Mouse (Mus musculus) ES-Bruce4 (cell line): ENCODE measurements around the gene Fgfrl1. TPM values are rescaled to one million over a fixed set of nuclear protein-coding genes. Genes with fewer than 3 reads are reported as not detected.
"Not testable (repeated sequence)": the region's sequence is repeated elsewhere in the genome, so short reads cannot be mapped to it uniquely, and the experiment has no call there.

Experiments
- H3K27ac ChIP-seq: 2 replicates; pipeline ENCODE4 v1.5.1; 2012; ENCODE audit warnings: low read length, inconsistent platforms; ENCODE audit not compliant: insufficient read depth
- H3K27me3 ChIP-seq: 2 replicates; pipeline ENCODE4 v1.6.1; 2012; ENCODE audit warnings: mild to moderate bottlenecking, low read length, inconsistent platforms; ENCODE audit not compliant: control insufficient read depth, poor library complexity, insufficient read depth, severe bottlenecking
- H3K36me3 ChIP-seq: 2 replicates; pipeline ENCODE4 v1.6.1; 2012; ENCODE audit warnings: inconsistent platforms, mild to moderate bottlenecking, low read length, moderate library complexity; ENCODE audit not compliant: control insufficient read depth, poor library complexity, insufficient read depth, severe bottlenecking
- H3K4me1 ChIP-seq: one replicate; pipeline ENCODE4 v1.8.1; 2011; ENCODE audit warnings: low read length; ENCODE audit not compliant: control insufficient read depth, insufficient read depth
- H3K4me3 ChIP-seq: 2 replicates; pipeline ENCODE4 v1.5.1; 2011; ENCODE audit warnings: low read depth, mild to moderate bottlenecking, low read length
- H3K9ac ChIP-seq: 2 replicates; pipeline ENCODE4 v1.6.1; 2012; ENCODE audit warnings: low read depth, mild to moderate bottlenecking, inconsistent platforms; ENCODE audit not compliant: poor library complexity, severe bottlenecking
- H3K9me3 ChIP-seq: replicated peaks from 2 replicates; pipeline ENCODE4 v1.6.1; 2012; ENCODE audit warnings: mild to moderate bottlenecking, low read length, inconsistent platforms; ENCODE audit not compliant: control insufficient read depth, poor library complexity, insufficient read depth, severe bottlenecking
- CTCF ChIP-seq: IDR thresholded peaks from one replicate; pipeline ENCODE4 v1.8.1; 2011; ENCODE audit warnings: low read depth, low read length
- EP300 ChIP-seq: IDR thresholded peaks from 2 replicates; pipeline ENCODE4 v1.6.1; 2011; ENCODE audit warnings: low read depth, low read length; ENCODE audit not compliant: insufficient read depth
- POLR2A ChIP-seq: IDR thresholded peaks from one replicate; pipeline ENCODE4 v1.8.1; 2011; ENCODE audit warnings: low read length; ENCODE audit not compliant: insufficient read depth
- polyA plus RNA-seq: library from polyadenylated mRNA; stranded (reverse); fragments of >200 nt; gene quantifications from 2 replicates; pipeline ENCODE4 v1.2.4, GENCODE M21; 2011; ENCODE audit warnings: low read depth; ENCODE audit not compliant: missing spikeins, insufficient read depth, insufficient read length

Gene Fgfrl1
- polyA plus RNA-seq, 1 experiment, result 8.9 TPM

- Histone ChIP-seq H3K27ac (no peak overlapping the region), H3K27me3 (no peaks in the 10 kb centered on the region), H3K36me3 (no peaks in the 10 kb centered on the region), H3K4me1 (no peaks in the 10 kb centered on the region), H3K9me3 (no peaks in the 10 kb centered on the region), H3K9ac (no peak overlapping the region), H3K4me3 (no peak overlapping the region)
- TF ChIP-seq POLR2A (no peak), EP300 (no peak), CTCF (peak; percentile 4)
Measured at GRCm38 (mm10) chr5:108743856-108744255, 51.7 kb downstream of the Fgfrl1 start.

DNA sequence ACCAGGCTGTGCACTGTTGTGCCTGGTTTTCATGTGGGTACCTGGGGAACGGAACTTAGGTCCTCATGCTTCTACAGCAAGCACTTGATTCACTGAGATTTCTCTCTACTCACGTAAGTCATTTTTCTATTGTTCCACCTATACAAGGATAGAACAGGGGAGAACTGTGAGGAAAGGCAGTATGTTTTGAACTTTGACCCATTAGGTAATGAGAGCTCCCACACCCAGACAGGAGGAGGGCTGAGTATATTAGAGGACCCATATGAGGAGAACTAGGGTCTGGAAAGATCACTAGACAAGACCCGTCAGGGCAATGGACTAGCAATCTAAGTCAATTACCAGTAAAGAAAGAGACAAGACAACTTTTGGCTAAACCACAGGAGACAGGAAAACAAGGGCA is 52.4 kb downstream of the Fgfrl1 start:
- Histone ChIP-seq H3K9me3 (no peaks in the 10 kb centered on the region), H3K4me1 (no peaks in the 10 kb centered on the region), H3K9ac (no peak overlapping the region), H3K4me3 (no peak overlapping the region), H3K27ac (no peak overlapping the region), H3K36me3 (no peaks in the 10 kb centered on the region), H3K27me3 (no peaks in the 10 kb centered on the region)
- TF ChIP-seq POLR2A (no peak), CTCF (no peak), EP300 (no peak)

GRCm38 (mm10) chr5:108750328-108751210 is 58.4 kb downstream of the Fgfrl1 start:
- H3K27ac ChIP-seq, result no peak overlapping the region
- H3K27me3 ChIP-seq, result no peaks in the 10 kb centered on the region
- no peak overlapping the region for H3K4me3 ChIP-seq
- H3K9ac ChIP-seq, result no peak overlapping the region
- no peaks in the 10 kb centered on the region for H3K9me3 ChIP-seq
- no peaks in the 10 kb centered on the region for H3K4me1 ChIP-seq
- H3K36me3 ChIP-seq, result no peaks in the 10 kb centered on the region
- TF ChIP-seq POLR2A (no peak), EP300 (no peak), CTCF (no peak)

DNA sequence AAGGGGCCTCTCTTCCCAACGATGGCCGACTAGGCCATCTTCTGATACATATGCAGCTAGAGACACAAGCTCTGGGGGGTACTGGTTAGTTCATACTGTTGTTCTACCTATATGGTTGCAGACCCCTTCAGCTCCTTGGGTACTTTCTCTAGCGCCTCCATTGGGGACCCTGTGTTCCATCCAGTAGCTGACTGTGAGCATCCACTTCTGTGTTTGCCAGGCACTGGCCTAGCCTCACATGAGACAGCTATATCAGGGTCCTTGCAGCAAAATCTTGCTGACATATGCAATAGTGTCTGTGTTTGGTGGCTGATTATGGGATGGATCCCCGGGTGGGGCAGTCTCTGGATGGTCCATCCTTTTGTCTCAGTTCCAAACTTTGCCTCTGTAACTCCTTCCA is 59.1 kb downstream of the Fgfrl1 start:
- H3K9me3 ChIP-seq, H3K36me3 ChIP-seq, H3K27me3 ChIP-seq, H3K27ac ChIP-seq, H3K9ac ChIP-seq, H3K4me3 ChIP-seq, H3K4me1 ChIP-seq: not testable (repeated sequence)

Other genes with a start within 250 kb of the Fgfrl1 start
- gene Mfsd7a, start 243.5 kb upstream of the Fgfrl1 start, polyA plus RNA-seq, result 0.62 and 0.63 TPM in 2 replicates
- 104 and 111 TPM in 2 replicates for gene Pcgf3, start 231.2 kb upstream of the Fgfrl1 start, polyA plus RNA-seq
- gene Cplx1, start 142.4 kb upstream of the Fgfrl1 start, polyA plus RNA-seq, result 1.2 and 1.8 TPM in 2 replicates
- 55.0 and 63.0 TPM in 2 replicates for gene Gak, start 62.6 kb upstream of the Fgfrl1 start, polyA plus RNA-seq
- gene Tmem175, start 62.6 kb upstream of the Fgfrl1 start, polyA plus RNA-seq, result 16.1 and 19.7 TPM in 2 replicates
- 13.8 and 17.4 TPM in 2 replicates for gene Idua, start 32.1 kb upstream of the Fgfrl1 start, polyA plus RNA-seq
- gene Dgkq, start 22.7 kb upstream of the Fgfrl1 start, polyA plus RNA-seq, result 6.5 and 10.7 TPM in 2 replicates
- not detected in 2 replicates for gene Slc26a1, start 16.8 kb upstream of the Fgfrl1 start, polyA plus RNA-seq
- not detected in 2 replicates for gene Rnf212, start 82.6 kb downstream of the Fgfrl1 start, polyA plus RNA-seq
- gene Tmed11, start 103.0 kb downstream of the Fgfrl1 start, polyA plus RNA-seq, result not detected in 2 replicates
- not detected in 2 replicates for gene Vmn2r8, start 116.5 kb downstream of the Fgfrl1 start, polyA plus RNA-seq
- not detected in 2 replicates for gene Vmn2r9, start 160.2 kb downstream of the Fgfrl1 start, polyA plus RNA-seq